Mouse (Mus musculus): ENCODE data around the gene Gm27027. TPM values are rescaled to one million over a fixed set of nuclear protein-coding genes. Genes with fewer than 3 reads are reported as not detected.

Gene Gm27027
- polyA plus RNA-seq, 1 experiment from 2014 or later = not detected

Other genes starting within 250 kb of the Gm27027 start
- 70.0 and 79.1 TPM in 2 replicates for gene Ext2, start 173.8 kb downstream of the Gm27027 start, polyA plus RNA-seq (2016; fragmentation: Nextera tagmentation; extraction: Ambion mirVana)
- 9.3 and 10.2 TPM in 2 replicates for gene Accs, start 146.4 kb downstream of the Gm27027 start, polyA plus RNA-seq (2016; fragmentation: Nextera tagmentation; extraction: Ambion mirVana)
- not detected in 2 replicates for gene Accsl, start 127.2 kb downstream of the Gm27027 start, polyA plus RNA-seq (2016; fragmentation: Nextera tagmentation; extraction: Ambion mirVana)
- gene Gm13889, start 39.2 kb downstream of the Gm27027 start, polyA plus RNA-seq (2016; fragmentation: Nextera tagmentation; extraction: Ambion mirVana) = 0.60 and 0.70 TPM in 2 replicates
- gene Alkbh3, start 14.5 kb upstream of the Gm27027 start, polyA plus RNA-seq (2016; fragmentation: Nextera tagmentation; extraction: Ambion mirVana) = 48.8 and 56.2 TPM in 2 replicates
- gene Hsd17b12, start 161.6 kb upstream of the Gm27027 start, polyA plus RNA-seq (2016; fragmentation: Nextera tagmentation; extraction: Ambion mirVana) = 125 and 137 TPM in 2 replicates

All from limb, embryonic 10.5 days (tissue).